Mouse (Mus musculus): Measurements from ENCODE around the gene Col1a1. TPM values are rescaled to one million over a fixed set of nuclear protein-coding genes. Genes with fewer than 3 reads are reported as not detected.

The Col1a1 gene
- polyA plus RNA-seq, 1 experiment from 2014 or later: 1,421 TPM

- peaks cover 18% of the 10 kb centered on the region for H3K36me3 ChIP-seq (ENCODE audit: control insufficient read depth, insufficient read depth, low read length)
- H3K27ac ChIP-seq (ENCODE audit: low read length): no peak overlapping the region
- 74% methylated on average over 11 of the region's 11 CpGs for WGBS
- H3K4me1 ChIP-seq (replicated peaks; ENCODE audit: control insufficient read depth, insufficient read depth, low read length): peaks cover 41% of the 10 kb centered on the region
- no peaks in the 10 kb centered on the region for H3K27me3 ChIP-seq (ENCODE audit: control insufficient read depth, insufficient read depth, low read depth, low read length)
- peak overlapping the region; percentile 96 for H3K4me2 ChIP-seq (ENCODE audit: low read depth, low read length)
- H3K9ac ChIP-seq (ENCODE audit: low read length): peak overlapping the region; percentile 93
- no peaks in the 10 kb centered on the region for H3K9me3 ChIP-seq (ENCODE audit: control insufficient read depth, low read length)
- no peak for ATAC-seq (ENCODE audit: low read depth)
- peak overlapping the region; percentile 89 for H3K4me3 ChIP-seq (ENCODE audit: low read length)
Measured at GRCm38 (mm10) chr11:94994947-94995772, 59.1 kb downstream of the Col1a1 start.

GRCm38 (mm10) chr11:94996101-94996500, 60.1 kb downstream of the Col1a1 start:
- no peak overlapping the region for H3K4me3 ChIP-seq (ENCODE audit: low read length)
- no peak for ATAC-seq (ENCODE audit: low read depth)
- no peaks in the 10 kb centered on the region for H3K9me3 ChIP-seq (ENCODE audit: control insufficient read depth, low read length)
- WGBS: 81% methylated on average over 8 of the region's 8 CpGs
- peaks cover 44% of the 10 kb centered on the region for H3K4me1 ChIP-seq (replicated peaks; ENCODE audit: control insufficient read depth, insufficient read depth, low read length)
- H3K27me3 ChIP-seq (ENCODE audit: control insufficient read depth, insufficient read depth, low read depth, low read length): no peaks in the 10 kb centered on the region
- H3K27ac ChIP-seq (ENCODE audit: low read length): no peak overlapping the region
- no peak overlapping the region for H3K4me2 ChIP-seq (ENCODE audit: low read depth, low read length)
- H3K36me3 ChIP-seq (ENCODE audit: control insufficient read depth, insufficient read depth, low read length): peaks cover 21% of the 10 kb centered on the region
- no peak overlapping the region for H3K9ac ChIP-seq (ENCODE audit: low read length)

DNA sequence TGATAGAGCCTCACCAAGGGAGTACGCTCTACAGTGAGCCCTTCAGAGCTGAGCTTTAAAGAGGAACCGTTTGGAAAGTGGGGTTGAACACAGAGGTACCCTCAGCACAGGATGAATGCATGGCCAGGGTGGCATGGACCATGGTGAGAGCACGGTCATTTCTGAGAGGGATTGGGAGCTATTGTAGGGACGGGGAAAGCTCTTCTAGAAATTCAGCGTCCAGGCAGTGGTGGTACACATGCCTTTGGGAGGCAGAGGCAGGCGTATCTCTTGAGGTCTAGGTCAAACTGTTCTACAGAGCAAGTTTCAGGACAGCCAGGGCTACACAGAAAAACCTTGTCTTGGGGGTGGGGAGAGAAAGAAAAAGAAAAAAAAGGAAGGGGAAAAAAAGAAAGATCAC, 61.0 kb downstream of the Col1a1 start:
- no peak overlapping the region for H3K9ac ChIP-seq (ENCODE audit: low read length)
- H3K36me3 ChIP-seq (ENCODE audit: control insufficient read depth, insufficient read depth, low read length): peaks cover 28% of the 10 kb centered on the region
- H3K4me1 ChIP-seq (replicated peaks; ENCODE audit: control insufficient read depth, insufficient read depth, low read length): peaks cover 45% of the 10 kb centered on the region
- no peak overlapping the region for H3K27ac ChIP-seq (ENCODE audit: low read length)
- H3K9me3 ChIP-seq (ENCODE audit: control insufficient read depth, low read length): no peaks in the 10 kb centered on the region
- no peak overlapping the region for H3K4me3 ChIP-seq (ENCODE audit: low read length)
- ATAC-seq (ENCODE audit: low read depth): no peak
- no peak overlapping the region for H3K4me2 ChIP-seq (ENCODE audit: low read depth, low read length)
- WGBS: 90% methylated on average over 6 of the region's 6 CpGs
- no peaks in the 10 kb centered on the region for H3K27me3 ChIP-seq (ENCODE audit: control insufficient read depth, insufficient read depth, low read depth, low read length)

GRCm38 (mm10) chr11:94997596-94997995, 61.6 kb downstream of the Col1a1 start:
- 47% methylated on average over 5 of the region's 5 CpGs for WGBS
- no peak for ATAC-seq (ENCODE audit: low read depth)
- Histone ChIP-seq H3K9ac (ENCODE audit: low read length) (no peak overlapping the region), H3K4me3 (ENCODE audit: low read length) (no peak overlapping the region), H3K36me3 (ENCODE audit: control insufficient read depth, insufficient read depth, low read length) (peaks cover 34% of the 10 kb centered on the region), H3K27me3 (ENCODE audit: control insufficient read depth, insufficient read depth, low read depth, low read length) (no peaks in the 10 kb centered on the region), H3K9me3 (ENCODE audit: control insufficient read depth, low read length) (no peaks in the 10 kb centered on the region), H3K4me2 (ENCODE audit: low read depth, low read length) (no peak overlapping the region), H3K27ac (ENCODE audit: low read length) (no peak overlapping the region), H3K4me1 (replicated peaks; ENCODE audit: control insufficient read depth, insufficient read depth, low read length) (peaks cover 42% of the 10 kb centered on the region)

- no peak overlapping the region for H3K27ac ChIP-seq (ENCODE audit: low read length)
- ATAC-seq (ENCODE audit: low read depth): no peak
- no peak overlapping the region for H3K4me3 ChIP-seq (ENCODE audit: low read length)
- no peak overlapping the region for H3K4me2 ChIP-seq (ENCODE audit: low read depth, low read length)
- WGBS: 66% methylated on average over 16 of the region's 16 CpGs
- H3K9me3 ChIP-seq (ENCODE audit: control insufficient read depth, low read length): no peaks in the 10 kb centered on the region
- H3K4me1 ChIP-seq (replicated peaks; ENCODE audit: control insufficient read depth, insufficient read depth, low read length): peaks cover 38% of the 10 kb centered on the region
- no peak overlapping the region for H3K9ac ChIP-seq (ENCODE audit: low read length)
- H3K36me3 ChIP-seq (ENCODE audit: control insufficient read depth, insufficient read depth, low read length): peaks cover 36% of the 10 kb centered on the region
- H3K27me3 ChIP-seq (ENCODE audit: control insufficient read depth, insufficient read depth, low read depth, low read length): no peaks in the 10 kb centered on the region
Measured at GRCm38 (mm10) chr11:94998041-94998531, 62.1 kb downstream of the Col1a1 start.

- no peak overlapping the region for H3K4me2 ChIP-seq (ENCODE audit: low read depth, low read length)
- H3K9ac ChIP-seq (ENCODE audit: low read length): no peak overlapping the region
Measured at GRCm38 (mm10) chr11:95000128-95000527, 64.1 kb downstream of the Col1a1 start.

GRCm38 (mm10) chr11:95000548-95000947, 64.5 kb downstream of the Col1a1 start:
- H3K27ac ChIP-seq (ENCODE audit: low read length): peak overlapping the region; percentile 76
- peaks cover 13% of the 10 kb centered on the region for H3K4me1 ChIP-seq (replicated peaks; ENCODE audit: control insufficient read depth, insufficient read depth, low read length)
- no peaks in the 10 kb centered on the region for H3K9me3 ChIP-seq (ENCODE audit: control insufficient read depth, low read length)
- no peak overlapping the region for H3K9ac ChIP-seq (ENCODE audit: low read length)
- no peak overlapping the region for H3K4me3 ChIP-seq (ENCODE audit: low read length)
- ATAC-seq (ENCODE audit: low read depth): peak; percentile 33
- 19% methylated on average over 4 of the region's 4 CpGs for WGBS
- H3K4me2 ChIP-seq (ENCODE audit: low read depth, low read length): no peak overlapping the region; the same call in 1 of the 2 replicates
- no peaks in the 10 kb centered on the region for H3K27me3 ChIP-seq (ENCODE audit: control insufficient read depth, insufficient read depth, low read depth, low read length)
- H3K36me3 ChIP-seq (ENCODE audit: control insufficient read depth, insufficient read depth, low read length): peaks cover 42% of the 10 kb centered on the region

More at GRCm38 (mm10) chr11:95000128-95000527, 64.1 kb downstream of the Col1a1 start:
- no peak overlapping the region for H3K4me3 ChIP-seq (ENCODE audit: low read length)
- 71% methylated on average over 8 of the region's 8 CpGs for WGBS
- no peak for ATAC-seq (ENCODE audit: low read depth)
- peak overlapping the region; percentile 76 for H3K27ac ChIP-seq (ENCODE audit: low read length)
- H3K36me3 ChIP-seq (ENCODE audit: control insufficient read depth, insufficient read depth, low read length): peaks cover 39% of the 10 kb centered on the region
- H3K4me1 ChIP-seq (replicated peaks; ENCODE audit: control insufficient read depth, insufficient read depth, low read length): peaks cover 18% of the 10 kb centered on the region
- H3K9me3 ChIP-seq (ENCODE audit: control insufficient read depth, low read length): no peaks in the 10 kb centered on the region
- H3K27me3 ChIP-seq (ENCODE audit: control insufficient read depth, insufficient read depth, low read depth, low read length): no peaks in the 10 kb centered on the region

DNA sequence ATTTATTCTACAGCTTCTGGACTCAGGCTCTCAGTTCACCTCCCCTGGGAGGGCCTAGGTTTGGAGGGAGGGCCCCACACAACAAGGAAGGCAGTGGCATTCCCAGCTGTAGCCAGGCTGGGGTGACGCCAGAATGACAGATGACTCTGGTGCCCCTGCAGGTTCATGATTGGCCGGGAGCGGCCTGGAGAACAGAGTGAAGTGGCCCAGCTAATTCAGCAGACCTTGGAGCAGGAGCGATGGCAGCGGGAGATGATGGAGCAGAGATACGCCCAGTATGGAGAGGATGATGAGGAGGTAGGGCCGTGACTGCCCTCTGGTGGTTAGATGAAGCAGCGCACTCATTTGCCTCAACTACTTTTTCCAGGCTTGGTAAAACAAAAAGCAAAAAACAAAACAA, 65.0 kb downstream of the Col1a1 start:
- 1% methylated on average over 8 of the region's 8 CpGs for WGBS
- Histone ChIP-seq H3K27me3 (ENCODE audit: control insufficient read depth, insufficient read depth, low read depth, low read length) (no peaks in the 10 kb centered on the region), H3K4me3 (ENCODE audit: low read length) (no peak overlapping the region), H3K4me2 (ENCODE audit: low read depth, low read length) (peak overlapping the region; percentile 11; the same call in 1 of the 2 replicates), H3K9me3 (ENCODE audit: control insufficient read depth, low read length) (no peaks in the 10 kb centered on the region), H3K9ac (ENCODE audit: low read length) (no peak overlapping the region), H3K27ac (ENCODE audit: low read length) (peak overlapping the region; percentile 40), H3K4me1 (replicated peaks; ENCODE audit: control insufficient read depth, insufficient read depth, low read length) (peaks cover 10% of the 10 kb centered on the region), H3K36me3 (ENCODE audit: control insufficient read depth, insufficient read depth, low read length) (peaks cover 42% of the 10 kb centered on the region)
- ATAC-seq (ENCODE audit: low read depth): peak; percentile 59

GRCm38 (mm10) chr11:95001584-95002347, 65.7 kb downstream of the Col1a1 start:
- peaks cover 36% of the 10 kb centered on the region for H3K36me3 ChIP-seq (ENCODE audit: control insufficient read depth, insufficient read depth, low read length)
- H3K9ac ChIP-seq (ENCODE audit: low read length): no peak overlapping the region
- H3K4me3 ChIP-seq (ENCODE audit: low read length): no peak overlapping the region
- no peak for ATAC-seq (ENCODE audit: low read depth)
- no peaks in the 10 kb centered on the region for H3K27me3 ChIP-seq (ENCODE audit: control insufficient read depth, insufficient read depth, low read depth, low read length)
- H3K4me1 ChIP-seq (replicated peaks; ENCODE audit: control insufficient read depth, insufficient read depth, low read length): peaks cover 15% of the 10 kb centered on the region
- no peaks in the 10 kb centered on the region for H3K9me3 ChIP-seq (ENCODE audit: control insufficient read depth, low read length)
- 83% methylated on average over 21 of the region's 21 CpGs for WGBS
- H3K27ac ChIP-seq (ENCODE audit: low read length): no peak overlapping the region
- no peak overlapping the region for H3K4me2 ChIP-seq (ENCODE audit: low read depth, low read length)
